Mouse (Mus musculus) gastrocnemius, postnatal 4 days (tissue): Measurements from ENCODE around the gene Tnfsf12. TPM values are rescaled to one million over a fixed set of nuclear protein-coding genes. Genes with fewer than 3 reads are reported as not detected.
"Not testable (repeated sequence)": the region's sequence is repeated elsewhere in the genome, so short reads cannot be mapped to it uniquely, and the experiment has no call there.

Source experiments
- DNase-seq, 2 experiments: peaks; one replicate each; pipeline ENCODE4 v3.0.0; 2021 to 2022; ENCODE audit warnings: low spot score in 2 of 2, mixed read lengths in 2 of 2
- long read RNA-seq, 2 experiments: library from polyadenylated mRNA; stranded (forward); transcript quantifications; one replicate each; pipeline ENCODE4 v2.0.0; 2021
- total RNA-seq, 2 experiments: library from RNA; stranded (reverse); gene quantifications; 2 replicates each; pipeline ENCODE4 v1.2.3; 2021

The Tnfsf12 gene
- 10 to 100 TPM; 22.3 to 22.9 TPM for total RNA-seq
- long read RNA-seq, experiment 1, transcript Tnfsf12-202 (7 exons, 1,435 nt) = major isoform, 5 of 7 reads
- long read RNA-seq, experiment 1, partial matches to known transcripts = 1 of 7 reads
- long read RNA-seq, experiment 1, other reads (novel, unspliced or antisense) = 1 of 7 reads
- long read RNA-seq, experiment 2, transcript Tnfsf12-202 (7 exons, 1,435 nt) = major isoform, 6 of 9 reads
- long read RNA-seq, experiment 2, partial matches to known transcripts = 3 of 9 reads
- long read RNA-seq, experiment 2, other reads (novel, unspliced or antisense) = 0 of 9 reads

DNA sequence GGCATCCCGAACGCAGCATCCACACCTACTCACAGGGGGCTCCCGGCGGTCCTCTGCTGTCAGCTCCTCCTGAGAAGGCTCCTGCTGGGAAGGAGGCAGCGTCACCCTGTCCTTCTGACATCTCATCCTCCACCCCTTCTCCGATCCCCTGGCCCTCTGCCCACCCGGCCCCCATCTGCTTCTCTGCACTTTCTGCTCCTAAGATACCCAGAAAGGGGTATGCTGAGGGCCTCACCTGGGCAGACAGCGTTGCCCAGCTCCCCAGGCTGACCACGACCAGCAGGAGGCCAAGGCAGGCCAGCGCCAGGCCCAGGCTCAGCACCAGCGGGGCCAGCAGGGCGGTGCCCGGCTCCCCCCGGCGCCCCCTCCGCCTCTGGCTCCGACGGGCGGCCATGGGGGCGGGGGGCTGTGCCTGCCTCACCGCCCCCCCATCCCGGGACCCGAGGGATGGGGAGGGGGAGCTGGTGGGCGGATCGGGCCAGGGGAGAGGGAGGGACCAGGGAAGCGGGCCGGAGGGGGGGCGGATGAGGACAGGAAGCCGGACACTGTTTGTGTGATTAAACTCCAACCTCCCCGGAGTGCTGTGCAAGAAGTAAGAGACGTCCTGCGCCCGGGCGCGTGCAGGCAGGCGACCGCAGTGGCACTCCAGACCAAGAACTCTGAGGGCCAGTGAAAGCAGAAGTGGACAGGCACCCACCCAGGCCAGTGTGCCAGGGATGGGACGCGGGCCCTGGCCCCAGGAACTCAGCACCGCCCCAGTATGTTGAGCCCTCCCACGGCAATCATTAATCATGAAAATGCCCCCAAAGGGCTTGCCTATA is at the start of gene Tnfsf12, which contains the start of gene Tnfsfm13:
TSS of gene Tnfsf12 (minus strand) at position 489 of the 821 bp plus-strand sequence.
TSS of gene Tnfsfm13 (minus strand) at position 738 of the 821 bp plus-strand sequence.
- peak; percentile 75 to 83 for DNase-seq

DNA sequence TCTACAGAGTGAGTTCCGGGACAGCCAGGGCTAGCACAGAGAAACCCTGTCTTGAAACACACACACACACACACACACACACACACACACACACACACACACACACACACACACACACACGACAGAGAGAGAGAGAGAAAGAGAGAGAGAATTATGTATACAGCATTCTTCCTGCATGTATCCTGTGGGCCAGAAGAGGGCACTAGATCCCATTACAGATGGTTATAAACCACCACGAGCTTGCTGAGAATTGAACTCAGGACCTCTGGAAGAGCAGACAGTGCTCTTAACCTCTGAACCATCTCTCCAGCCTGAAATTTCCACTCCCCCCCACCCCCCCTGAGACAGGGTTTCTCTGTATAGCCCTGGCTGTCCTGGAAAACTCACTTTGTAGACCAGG is 35.8 kb upstream of the Tnfsf12 start:
- DNase-seq = not testable (repeated sequence)

DNA sequence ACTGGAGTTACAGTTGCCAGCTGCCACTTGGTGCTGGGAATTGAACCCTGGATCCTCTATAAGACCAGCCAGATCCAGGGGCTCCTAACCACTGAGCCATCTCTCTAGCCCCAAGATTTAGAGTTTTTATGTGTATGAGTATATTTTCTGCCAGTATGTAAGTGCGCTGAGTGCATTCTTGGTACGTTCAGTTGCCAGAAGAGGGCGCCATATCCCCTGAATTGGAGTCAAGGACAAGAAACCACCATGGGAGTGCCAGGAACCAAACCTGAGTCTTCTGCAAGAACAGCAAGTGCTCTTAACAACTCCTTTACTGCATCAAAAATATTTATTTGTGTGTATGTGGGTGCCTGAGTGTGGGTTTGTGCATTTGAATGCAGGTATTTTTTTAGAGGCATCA is 33.4 kb upstream of the Tnfsf12 start:
- peak in 1 of 2 experiments; percentile 57 for DNase-seq

DNA sequence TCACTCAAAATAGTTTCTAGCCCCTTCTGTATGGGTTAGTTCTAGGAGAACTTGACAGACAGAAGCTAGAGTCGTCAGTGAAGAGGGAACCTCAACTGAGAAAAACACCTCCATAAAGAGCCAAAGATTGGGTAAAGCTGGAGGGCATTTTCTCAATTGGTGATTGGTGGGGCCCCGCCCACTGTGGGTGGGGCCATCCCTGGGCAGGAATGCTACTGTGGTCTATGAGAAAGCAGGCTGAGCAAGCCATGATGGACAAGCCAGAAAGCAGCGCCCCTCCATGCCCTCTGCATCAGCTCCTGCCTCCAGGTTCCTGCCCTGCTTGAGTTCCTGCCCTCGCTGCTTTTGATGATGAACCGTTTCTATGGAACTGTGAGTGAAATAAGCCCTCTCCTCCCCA is 30.3 kb upstream of the Tnfsf12 start:
- DNase-seq = no peak

DNA sequence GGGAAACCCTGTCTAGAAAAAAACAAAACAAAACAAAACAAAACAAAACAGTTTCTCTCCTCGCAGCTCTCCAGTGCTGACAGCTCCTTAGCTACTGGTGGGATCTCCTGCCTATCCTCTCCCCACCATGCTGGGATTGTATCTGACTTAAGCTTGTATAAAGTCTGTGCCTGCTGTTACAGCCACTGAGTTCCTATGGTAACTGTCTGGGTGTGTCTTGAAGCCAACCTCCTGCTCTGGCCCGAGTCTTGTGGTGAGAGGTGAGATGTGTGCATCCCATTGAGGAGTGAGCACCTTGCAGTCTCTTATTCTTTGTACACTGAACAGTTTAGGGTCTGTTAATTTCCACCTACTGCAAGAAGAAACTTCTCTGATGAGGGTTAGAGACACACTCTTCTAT is 27.4 kb upstream of the Tnfsf12 start:
- no peak for DNase-seq

DNA sequence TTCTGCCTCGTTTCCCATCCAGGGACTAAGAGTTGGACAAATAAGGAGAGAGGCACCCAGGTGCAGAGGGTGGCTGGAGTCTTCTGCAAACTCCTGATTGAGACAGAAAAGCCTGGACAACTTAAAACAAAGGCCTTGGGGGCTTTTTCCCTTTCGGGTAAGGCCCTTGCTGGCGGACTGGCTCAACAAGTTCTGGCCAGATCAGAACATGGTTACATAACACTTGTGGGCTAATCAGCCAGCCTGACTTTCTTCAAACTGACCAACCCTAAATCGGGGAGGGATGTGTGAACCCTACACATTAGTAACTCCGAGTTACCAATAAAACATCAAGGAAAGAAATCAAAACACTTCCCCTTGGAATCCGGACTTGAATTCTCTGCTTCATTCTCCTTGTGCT is 25.2 kb upstream of the Tnfsf12 start:
- no peak for DNase-seq

DNA sequence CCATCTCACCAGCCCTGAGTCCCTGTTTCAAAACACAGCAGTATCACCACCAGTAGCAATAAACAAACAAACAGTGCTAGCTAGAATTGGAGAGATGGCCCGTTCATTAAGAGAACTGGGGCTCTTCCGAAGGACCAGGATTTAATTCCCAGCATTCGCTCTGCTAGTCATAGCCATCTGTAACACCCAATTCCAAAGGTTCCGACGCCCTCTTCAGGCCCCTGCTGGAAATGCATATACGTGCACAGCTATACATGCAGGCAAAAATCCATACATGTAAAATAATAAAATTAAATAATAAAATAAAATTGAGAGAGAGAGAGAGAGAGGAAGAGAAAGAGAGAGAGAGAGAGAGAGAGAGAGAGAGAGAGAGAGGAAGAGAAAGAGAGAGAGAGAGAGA is 23.8 kb upstream of the Tnfsf12 start:
- DNase-seq = no peak

DNA sequence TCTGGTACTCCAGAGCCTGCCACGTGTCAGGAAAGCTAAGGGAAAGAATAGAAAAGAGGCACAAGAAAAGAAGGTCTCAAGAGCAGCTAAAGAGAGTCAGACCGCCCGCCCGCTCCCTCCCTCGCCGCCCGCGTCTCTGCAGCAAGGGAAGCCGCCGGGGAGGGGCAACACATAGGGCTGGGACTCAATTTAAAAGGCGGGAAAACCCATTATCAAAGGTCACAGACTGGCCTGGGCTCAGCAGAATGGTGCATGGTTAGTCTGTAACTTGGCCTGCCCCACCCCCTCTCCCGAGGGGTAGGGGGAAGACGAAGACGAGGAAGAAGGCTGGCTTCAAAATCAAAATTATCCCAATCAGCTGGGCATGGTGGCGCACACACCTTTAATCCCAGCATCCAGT is 23.0 kb upstream of the Tnfsf12 start:
- DNase-seq = no peak

DNA sequence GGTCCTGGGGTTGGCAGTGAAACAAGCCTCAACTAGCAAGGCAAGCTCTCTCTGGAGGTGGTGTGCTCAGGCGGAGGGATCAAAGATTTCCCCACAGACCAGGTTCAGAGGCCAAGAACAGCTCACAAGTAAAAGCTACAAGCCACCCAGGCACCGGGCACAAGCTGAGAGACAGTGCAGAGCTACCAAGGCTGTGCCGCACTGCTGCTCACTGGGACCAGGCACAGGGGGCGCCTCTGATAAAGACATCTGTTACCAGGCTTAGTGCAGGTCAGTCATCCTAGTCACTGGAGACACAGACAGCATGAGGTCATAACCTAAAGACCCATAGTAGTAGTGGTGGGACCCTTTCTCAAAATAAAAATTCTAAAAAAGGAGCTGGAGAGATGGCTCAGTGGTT is 21.3 kb upstream of the Tnfsf12 start:
- no peak for DNase-seq

DNA sequence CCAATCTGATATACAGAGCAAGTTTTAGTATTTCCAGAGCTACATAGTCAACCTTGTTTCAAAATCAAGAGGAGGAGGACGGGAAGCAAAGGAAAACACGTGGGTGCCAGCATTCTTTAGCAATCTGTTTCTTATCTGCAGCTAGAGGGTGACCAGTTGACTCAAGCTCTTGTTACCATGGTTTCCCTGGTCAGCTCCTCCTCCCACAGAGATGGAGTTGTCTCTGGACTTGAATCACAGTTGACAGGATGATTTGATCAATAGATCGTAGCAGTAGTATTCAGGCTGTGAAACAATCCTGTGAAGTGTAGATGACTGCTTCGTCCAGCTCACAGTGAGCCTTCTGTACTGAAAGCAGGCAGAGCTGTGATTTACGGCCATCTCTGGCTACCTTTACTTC is 20.3 kb upstream of the Tnfsf12 start:
- no peak for DNase-seq

DNA sequence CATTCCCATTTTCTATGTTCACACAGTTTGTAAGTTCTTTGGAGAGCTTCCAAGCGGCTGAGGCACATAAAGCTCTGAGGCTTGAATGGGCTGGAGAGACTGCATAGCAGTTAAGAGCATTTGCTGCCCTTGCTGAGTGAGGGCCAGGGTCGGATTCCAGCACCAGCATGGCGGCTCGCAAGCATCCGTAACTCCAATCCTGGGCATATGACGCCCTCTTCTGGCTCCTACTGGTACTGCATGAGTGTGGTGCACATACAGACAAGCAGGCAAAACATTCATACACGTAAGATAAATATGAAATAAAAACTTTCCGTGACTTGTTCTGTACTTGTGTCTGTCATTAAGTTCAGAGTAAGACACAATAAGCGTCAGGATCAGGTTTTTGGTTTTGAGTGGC is 19.8 kb upstream of the Tnfsf12 start:
- peak in 1 of 2 experiments; percentile 22 for DNase-seq

DNA sequence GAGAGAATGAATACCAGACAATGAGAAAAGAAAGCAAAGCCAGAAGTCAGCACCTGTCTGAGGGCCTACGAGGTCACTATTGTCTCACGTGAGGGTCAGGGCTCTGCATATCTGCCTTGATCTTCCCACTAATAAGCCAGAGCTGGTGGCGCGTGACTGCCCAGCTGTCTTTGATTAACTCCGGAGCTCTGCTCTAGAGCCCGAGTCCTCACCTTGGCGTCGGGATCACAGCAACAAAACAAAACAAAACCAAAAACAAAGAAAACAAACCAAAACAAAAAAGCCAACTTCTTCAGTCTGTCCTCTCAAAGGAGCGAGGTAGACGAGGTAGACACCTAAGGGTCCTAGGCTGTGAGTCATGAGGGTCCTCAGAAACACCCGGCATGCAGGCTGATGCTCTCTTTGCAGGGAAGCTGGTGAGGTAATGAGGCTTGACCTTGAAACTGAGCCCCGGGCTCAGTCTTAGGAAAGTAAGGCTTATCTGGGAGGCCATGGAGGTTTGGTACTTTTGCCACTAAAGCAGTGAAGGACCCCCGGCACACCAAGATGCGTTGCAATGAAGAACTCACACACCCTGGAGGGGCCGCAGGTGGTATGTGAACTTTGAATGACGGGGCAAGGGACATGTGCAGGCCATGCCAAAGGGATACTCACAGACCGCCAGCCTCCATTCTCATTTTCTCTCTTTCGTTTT is 19.1 kb upstream of the Tnfsf12 start:
- no peak for DNase-seq

DNA sequence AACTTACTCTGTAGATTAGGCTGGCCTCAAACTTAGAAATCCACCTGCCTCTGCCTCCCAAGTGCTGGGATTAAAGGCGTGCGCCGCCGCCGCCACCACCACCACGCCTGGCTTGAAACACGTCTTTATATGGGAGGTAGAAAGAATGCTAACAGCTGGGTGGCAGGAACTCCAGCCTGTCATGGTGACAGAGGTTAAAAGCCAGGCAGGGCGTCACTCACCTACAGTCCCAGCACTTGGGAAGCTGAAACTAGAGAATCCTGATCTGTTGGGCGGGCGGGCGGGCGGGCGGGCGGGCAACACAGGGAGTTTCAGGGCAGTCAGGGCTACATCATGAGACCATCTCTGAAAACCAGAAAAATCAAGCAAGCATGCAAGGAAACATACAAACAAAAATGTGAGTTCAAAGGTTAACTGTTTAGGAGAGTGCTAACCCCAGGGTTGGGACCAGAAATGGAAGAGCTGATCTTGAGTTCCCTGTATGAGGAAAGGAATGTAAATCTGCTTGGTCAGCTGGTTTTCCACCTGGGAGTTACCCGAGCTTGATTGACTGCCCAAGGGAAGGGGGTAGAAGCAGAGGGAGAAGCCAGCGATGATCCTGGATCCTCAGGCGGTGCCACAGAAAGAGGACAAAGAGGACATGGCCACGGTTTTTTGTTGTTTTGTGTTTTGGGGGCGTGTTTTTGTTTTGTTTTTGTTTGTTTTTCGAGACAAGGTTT is 17.5 kb upstream of the Tnfsf12 start:
- DNase-seq = no peak

DNA sequence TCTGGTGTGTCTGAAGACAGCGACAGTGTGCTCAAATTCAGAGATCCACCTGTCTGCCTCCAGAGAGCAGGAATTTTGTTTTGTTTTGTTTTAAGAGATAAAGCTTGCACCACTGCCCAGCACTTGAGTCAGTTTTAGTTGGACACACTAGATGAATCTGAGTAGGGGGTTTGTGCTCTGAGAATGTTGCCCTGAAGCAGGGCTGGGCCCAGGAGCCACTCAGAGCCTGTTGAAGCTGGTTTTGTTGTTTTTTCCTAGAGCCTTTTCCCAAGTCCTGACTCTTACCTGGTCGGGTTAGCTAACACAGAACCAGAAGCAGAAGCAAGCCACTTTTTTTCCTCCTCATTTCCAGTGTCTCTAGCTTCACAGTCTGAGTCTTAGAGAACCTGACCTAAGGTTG is 15.4 kb upstream of the Tnfsf12 start:
- DNase-seq = no peak

DNA sequence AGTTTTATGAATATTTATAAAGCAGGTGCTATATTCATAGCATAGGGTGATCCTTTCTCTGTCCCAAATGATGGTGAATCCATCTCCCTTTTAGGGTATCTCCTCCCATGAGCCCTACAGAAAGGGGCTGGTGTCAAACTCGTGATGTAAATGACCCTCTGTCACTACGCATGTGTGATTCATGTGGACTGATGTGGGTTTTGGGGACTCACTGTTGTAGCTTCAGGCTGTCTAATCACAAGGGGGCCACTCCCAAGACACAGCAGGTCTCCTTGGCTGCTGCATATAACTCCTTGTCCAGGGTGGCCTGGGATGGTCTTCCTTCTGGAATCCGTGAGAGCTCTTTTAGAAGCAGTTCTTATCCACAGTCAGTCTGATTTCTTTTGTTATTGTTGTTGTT is 14.8 kb upstream of the Tnfsf12 start:
- no peak for DNase-seq

DNA sequence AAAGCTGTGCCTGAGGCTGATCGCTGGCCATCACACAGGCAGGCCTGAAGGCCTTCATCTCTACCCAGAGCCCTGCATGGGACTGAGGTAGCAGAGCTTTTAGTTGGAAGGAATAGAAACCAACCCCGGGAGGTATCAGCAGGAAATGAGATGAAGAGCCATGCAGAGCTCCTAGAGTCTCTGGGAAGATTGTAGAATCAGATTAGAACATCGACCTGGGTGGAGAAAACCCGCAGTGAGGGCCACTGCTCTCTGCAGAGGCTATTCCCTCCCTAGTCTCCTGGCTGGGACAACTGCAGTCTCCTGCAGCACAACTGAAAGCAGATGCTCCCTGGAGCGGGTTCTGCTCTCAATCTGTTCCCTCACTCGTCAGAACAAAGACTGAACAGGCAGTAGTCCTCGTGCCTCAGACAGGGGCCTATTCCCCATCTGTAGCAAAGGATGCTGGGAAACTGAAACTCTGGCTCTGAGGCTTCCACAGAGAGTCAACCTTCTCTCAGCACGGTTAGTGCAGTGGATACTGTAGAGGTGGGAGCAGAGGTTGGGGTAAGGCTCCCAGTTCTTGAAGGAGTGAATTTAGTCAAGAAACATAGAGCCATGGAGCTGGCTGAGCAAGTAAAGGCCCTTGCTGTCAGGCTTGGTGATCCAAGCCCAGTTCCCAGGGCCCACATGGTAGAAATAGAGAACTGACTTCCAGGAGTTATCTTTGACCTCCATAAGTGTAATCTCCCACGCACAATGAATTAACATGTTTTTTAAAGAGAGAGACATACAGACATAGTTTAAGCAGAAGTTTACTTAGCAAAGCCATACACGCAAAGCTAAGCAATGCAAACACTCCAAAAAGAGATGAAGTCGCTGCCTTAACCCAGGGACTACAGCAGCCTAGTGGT is 14.2 kb upstream of the Tnfsf12 start:
- DNase-seq = no peak

DNA sequence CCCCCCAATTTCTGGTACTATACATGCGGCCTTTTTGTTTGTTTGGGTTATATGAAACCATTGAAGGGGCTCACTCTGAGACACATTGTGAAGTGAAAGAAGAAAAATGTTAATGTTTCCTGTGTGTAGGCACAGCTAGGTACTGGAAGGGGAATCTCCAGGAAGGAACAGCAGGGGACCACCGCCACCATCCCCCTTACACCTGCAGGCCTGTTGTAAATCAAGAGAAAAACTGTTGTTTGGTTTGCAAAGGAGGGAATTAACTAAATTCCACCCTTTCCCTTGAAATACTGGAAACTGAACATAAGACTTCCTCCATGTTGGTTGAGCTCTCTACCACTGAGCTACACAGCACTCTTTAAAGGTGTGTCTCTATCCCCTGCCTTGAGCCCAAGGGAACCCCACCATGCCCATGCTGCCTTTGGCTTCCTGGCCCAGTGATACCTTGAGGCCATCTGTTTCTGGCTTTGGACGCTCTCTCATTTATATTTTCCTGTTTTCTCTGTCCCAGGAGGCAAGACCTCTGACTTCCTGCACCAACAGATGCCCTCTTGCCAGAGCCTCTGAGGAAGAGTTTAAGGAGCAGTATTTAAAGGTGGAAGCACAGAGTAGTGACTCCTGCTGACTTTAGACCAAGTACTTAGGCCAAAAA is 13.1 kb upstream of the Tnfsf12 start:
- DNase-seq = no peak

DNA sequence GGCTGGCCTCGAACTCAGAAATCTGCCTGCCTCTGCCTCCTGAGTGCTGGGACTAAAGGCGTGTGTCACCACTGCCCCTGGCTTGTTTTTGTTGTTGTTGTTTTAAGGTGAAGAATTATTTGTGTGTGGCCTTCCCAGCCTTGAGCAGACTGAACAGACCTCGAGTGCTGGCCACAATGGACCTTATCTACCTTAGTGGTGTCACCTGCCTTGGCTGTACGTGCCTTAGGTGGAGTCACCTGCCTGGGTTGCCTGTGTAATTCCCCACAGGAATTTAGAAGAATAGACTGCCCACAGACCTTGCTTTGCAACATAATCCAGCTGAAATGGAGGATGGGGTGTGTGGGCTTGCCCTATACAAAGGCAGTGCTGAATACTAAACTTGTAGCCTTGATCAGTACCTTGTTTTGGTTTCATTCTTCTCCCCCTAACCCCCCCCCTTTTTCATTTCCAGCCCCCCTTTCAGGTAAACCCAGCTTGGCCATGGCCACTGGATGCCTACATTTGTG is 12.3 kb upstream of the Tnfsf12 start:
- DNase-seq = no peak

DNA sequence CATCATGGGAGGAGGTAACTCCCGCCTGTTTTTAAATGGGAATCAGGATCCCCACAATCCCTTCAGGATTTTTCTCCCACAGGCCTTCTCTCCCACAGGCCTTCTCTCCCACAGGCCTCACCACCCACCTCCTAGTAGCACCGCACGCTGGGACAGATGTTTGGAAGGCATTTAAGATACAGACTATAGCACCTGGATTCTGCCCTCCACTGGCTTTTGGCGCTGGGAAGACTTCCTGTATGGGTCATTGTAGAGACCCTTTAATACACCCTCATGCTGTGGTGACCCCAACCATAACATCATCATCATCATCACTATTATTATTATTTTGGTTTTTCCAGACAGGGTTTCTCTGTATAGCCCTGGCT is 11.8 kb upstream of the Tnfsf12 start:
- no peak for DNase-seq
